Mouse (Mus musculus): ENCODE measurements at regions not wholly inside any gene's neighbourhood (a gene's known extent, or its start where the extent isn't known, plus 50 kb on each side); places are given as distances from the start of the nearest gene placed in this dataset.

DNA sequence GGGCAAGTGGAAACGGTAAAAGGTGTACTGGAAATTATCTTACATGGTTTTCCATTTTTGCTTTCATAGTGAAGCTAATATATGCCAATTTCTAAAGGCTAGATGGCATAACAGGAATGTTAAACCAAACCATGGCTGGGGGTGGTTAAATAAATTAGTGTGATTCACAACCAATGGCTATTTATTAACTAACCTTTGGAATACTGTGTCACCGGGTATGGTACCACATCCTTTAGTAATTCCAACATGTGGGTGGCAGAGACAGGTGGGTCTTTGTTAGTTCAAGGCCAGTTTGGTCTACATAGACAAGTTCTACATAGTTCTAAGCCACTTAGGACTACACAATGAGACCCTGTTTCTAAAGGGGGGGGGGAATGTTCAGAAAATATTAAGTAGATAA lies 179.8 kb upstream of the Plxnc1 start:
- DNase-seq, result no peak

DNA sequence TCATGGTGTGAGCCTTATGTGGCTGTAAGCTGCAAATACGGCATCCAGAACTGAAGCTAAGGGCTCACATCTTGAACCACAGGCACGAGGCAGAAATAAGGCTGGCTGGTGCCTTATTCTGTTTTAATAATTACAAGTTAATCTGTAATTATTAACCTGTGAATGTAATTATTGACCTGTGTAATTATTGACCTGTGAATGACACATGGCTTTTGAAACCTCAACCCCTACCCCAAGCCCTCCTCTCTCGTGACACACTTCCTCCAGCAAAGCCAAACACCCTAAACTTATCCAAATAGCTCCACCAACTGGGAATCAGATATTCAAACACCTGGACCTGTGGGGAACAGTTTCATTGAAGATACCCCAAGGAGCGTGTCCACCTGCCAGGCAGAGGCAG lies 175.4 kb upstream of the Plxnc1 start:
- no peak for DNase-seq

DNA sequence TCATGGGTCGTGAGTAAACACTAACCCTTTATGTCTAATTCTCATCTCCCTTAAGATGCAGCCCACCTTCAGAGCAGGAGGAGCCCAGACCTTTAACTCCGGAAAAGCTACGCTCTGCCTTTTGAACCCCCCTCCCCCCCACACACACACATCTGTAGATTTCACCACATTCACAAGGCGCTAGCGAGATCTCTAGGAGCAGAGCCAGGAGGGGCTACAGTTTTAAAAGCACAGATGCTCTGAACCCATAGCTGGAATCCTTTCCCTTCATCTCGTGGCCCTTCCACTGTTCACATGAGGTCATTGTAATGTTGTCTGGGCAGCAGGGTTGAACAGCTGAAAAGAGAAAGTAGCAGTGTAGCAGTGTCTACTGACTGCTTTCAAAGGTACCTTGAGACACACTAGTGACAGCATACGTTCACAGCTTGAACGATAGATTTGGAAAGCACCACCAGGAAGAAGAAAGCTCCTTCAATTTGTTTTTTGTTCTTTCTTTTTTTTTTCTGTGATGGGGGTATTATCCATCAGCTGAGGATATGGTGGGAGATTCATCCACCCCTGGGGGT lies 174.2 kb upstream of the Plxnc1 start:
- no peak for DNase-seq

- no peak for DNase-seq
Observed at GRCm38 (mm10) chr10:95117731-95118212, 173.1 kb upstream of the Plxnc1 start.

- no peak for DNase-seq
Observed at GRCm38 (mm10) chr10:95117041-95117730, 172.6 kb upstream of the Plxnc1 start.

- DNase-seq, result no peak
Observed at GRCm38 (mm10) chr10:95116579-95117011, 172.0 kb upstream of the Plxnc1 start.

GRCm38 (mm10) chr10:95112837-95113388 lies 168.3 kb upstream of the Plxnc1 start:
- no peak for DNase-seq

DNA sequence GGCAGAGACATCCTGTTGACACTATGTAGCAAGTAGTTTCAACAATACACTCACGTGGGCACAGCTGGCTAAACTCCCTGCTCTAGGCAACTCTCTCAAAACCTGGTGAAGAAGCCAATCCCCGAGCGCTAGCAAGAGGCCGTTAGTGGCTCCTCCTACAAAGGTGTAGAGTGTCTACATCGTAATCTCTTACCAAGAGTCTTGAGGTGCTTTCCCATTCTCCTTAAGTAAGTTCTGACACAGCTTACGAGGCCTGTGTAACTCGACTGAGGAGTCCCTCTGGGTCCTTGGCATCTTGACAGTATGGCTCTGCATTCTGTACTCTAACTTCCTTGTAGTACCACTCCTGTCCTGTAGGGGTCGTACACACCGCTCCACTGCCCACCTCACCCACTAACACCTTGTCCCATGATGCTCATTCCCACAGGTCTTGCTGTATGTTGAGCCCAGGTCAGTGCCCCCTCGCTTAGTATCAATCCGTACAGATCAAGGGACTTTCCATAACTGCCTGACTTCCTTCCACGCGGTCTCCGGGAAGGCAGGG lies 167.7 kb upstream of the Plxnc1 start:
- no peak for DNase-seq

DNA sequence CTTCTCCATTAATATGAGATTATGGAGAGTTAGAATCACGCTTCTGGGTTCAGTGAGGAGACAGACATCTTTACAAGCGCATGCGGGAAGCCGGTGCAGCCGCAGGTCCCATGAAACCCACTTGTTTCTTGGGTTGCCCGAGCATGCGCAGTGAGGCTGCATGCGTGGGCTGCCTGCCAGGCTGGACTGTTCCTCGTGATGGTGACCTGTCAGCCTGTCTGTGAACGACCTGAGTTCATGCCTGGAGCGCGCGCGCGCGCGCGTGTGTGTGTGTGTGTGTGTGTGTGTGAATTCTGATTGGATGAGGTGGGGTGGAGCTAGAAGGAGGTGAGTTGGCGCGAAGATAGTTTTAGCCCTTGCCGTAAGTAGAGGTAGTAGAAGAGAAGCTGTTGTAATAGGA lies 166.2 kb upstream of the Plxnc1 start:
- no peak for DNase-seq

DNA sequence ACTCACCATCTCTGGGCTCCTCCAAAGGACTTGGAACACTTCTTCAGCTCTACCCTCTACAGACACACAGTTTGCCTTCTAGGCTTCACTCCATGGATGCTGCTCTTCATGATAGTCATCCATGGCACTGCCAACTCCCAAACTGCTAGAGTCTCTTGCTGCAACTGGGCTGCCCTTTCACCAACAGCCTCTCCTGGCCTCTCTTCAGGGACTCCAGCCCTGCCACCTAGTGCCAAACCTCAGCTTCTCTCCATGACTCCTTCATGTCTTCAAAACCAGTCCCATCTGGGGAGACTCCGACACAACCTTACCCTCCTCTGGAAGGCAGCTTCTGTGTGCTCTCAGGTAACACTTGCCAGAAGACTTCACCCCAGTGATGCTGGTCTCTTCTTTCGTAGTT lies 164.9 kb upstream of the Plxnc1 start:
- no peak for DNase-seq

GRCm38 (mm10) chr10:95107532-95108251 lies 163.1 kb upstream of the Plxnc1 start:
- no peak for DNase-seq

GRCm38 (mm10) chr10:95103808-95104207 lies 159.2 kb upstream of the Plxnc1 start:
- no peak for DNase-seq

GRCm38 (mm10) chr10:95102981-95103380 lies 158.3 kb upstream of the Plxnc1 start:
- no peak for DNase-seq

- DNase-seq, result no peak
Observed at GRCm38 (mm10) chr10:95099906-95100305, 155.3 kb upstream of the Plxnc1 start.

- DNase-seq, result no peak
Observed at GRCm38 (mm10) chr10:95095847-95096246, 151.2 kb upstream of the Plxnc1 start.

DNA sequence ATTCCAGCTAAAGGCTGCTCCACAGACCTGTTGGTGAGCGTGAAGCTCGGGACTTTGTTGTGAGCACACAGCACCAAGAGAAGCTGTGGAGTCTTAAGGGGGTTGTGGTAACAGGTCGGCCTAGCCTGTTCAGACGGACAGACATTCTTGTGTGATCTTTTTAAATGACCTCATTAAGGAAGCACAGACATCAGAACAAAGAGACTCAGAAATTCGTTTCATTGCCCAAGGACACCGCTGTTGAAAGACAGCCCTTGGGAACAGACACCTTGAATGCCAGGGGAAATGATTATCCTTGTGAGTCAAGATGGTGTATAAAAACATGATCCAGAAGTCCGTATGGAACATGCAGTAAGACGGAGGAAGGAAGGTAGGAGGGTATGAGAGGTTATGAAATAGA lies 150.1 kb upstream of the Plxnc1 start:
- no peak for DNase-seq

- no peak for DNase-seq
Observed at GRCm38 (mm10) chr10:95093266-95093665, 148.6 kb upstream of the Plxnc1 start.

DNA sequence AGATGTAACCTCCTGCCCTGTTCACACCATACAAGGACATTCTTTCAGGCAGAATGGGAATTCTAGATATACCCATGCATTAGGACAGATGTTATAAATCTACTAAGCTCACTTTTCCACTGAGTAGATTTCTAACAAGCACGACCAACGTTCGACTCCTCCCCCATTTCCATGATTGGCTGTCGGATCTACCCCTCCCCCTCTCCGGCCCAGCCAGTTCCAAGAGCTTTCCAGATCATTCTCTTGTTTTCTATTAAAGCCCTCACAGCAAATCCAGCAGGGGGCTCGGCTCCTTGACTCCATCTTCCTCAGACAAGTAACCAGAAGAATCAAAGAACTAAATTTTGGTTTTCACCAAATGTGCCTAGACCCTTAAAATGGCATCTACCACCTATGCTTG lies 146.5 kb upstream of the Plxnc1 start:
- DNase-seq, result no peak

- DNase-seq, result no peak
Observed at GRCm38 (mm10) chr10:95090641-95091040, 146.0 kb upstream of the Plxnc1 start.

DNA sequence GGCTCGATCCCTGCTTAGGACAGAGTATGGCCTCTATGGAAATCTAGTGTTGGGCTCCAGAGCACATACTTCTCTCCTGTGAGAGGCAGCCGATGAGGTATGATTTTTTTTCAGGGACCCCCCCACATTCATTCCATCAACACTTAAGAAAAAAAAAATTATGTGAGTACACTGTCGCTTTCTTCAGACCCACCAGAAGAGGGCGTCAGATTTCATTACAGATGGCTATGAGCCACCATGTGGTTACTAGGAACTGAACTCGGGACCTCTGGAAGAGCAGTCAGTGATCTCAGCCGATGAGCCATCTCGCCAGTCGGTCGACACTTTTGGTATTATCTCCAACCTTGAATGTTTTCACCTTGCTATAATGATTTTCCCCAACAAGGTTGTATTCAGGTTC lies 145.4 kb upstream of the Plxnc1 start:
- DNase-seq, result no peak

DNA sequence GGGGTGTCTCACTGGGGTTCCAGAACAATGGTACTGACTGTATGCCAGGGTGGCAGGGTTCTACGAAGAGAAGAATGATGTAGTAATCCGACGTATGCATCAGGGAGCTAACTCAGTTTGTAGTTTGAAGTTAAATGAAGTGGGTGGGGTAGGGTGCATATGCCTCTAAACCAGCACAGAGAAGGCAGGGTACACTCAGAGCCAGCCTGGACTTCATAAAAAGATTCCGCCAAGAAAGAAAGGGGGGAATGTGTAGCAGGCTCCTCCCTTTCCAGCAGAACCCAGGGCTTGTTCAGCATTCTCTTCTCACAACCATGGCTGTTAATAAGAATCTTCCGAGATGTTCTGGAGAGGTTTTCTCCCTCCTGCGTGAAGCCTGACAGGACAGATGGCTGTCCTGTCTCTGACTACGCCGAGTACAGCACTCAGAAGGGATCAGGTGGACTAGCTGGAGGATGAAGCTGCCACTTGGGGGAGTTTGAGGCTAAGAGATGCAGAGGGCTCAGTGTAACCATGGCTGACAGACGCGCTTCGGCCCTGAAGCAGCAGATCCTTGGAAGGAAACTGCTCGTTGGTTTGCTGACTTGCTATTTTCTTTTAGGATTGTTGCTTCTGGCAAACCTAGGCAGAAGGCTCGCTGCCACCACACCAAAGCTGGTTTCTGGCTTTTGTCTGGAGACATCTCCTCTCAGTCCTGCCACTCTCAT lies 143.4 kb upstream of the Plxnc1 start:
- peak; percentile 29 for DNase-seq

GRCm38 (mm10) chr10:95086755-95087154 lies 142.1 kb upstream of the Plxnc1 start:
- no peak for DNase-seq
